25 mouse cellular contexts compared by ENCODE assay signal in genomic region chr1:192621843-192622242, GRCm38 (mm10).
"Had no signal": no experiment of that assay in that cellular context is flagged by ENCODE, and none has a peak within 500 bp of the region (broad histone marks: within the 10 kb centered on the region; RNA-seq: fewer than 3 reads in every experiment).

No protein-coding gene starts in this region.

- H3K36me3 ChIP-seq: embryonic facial prominence, embryonic 10.5 days; embryonic facial prominence, embryonic 12.5 days; embryonic facial prominence, embryonic 13.5 days; embryonic facial prominence, embryonic 15.5 days; forebrain, embryonic 10.5 days; forebrain, embryonic 12.5 days; forebrain, embryonic 15.5 days had no signal

- H3K4me1 ChIP-seq: embryonic facial prominence, embryonic 10.5 days; embryonic facial prominence, embryonic 12.5 days; embryonic facial prominence, embryonic 13.5 days; embryonic facial prominence, embryonic 15.5 days; forebrain, embryonic 10.5 days; forebrain, embryonic 12.5 days; forebrain, embryonic 15.5 days had no signal

- H3K4me3 ChIP-seq: embryonic facial prominence, embryonic 10.5 days; embryonic facial prominence, embryonic 12.5 days; embryonic facial prominence, embryonic 13.5 days; embryonic facial prominence, embryonic 15.5 days; erythroblast, embryonic 14.5 days; forebrain, embryonic 10.5 days; forebrain, embryonic 12.5 days; forebrain, embryonic 13.5 days; forebrain, embryonic 15.5 days; gastrocnemius, adult 2 months; heart, adult 2 months had no signal

- H3K27ac ChIP-seq: embryonic facial prominence, embryonic 10.5 days; embryonic facial prominence, embryonic 12.5 days; embryonic facial prominence, embryonic 13.5 days; embryonic facial prominence, embryonic 15.5 days; forebrain, embryonic 10.5 days; forebrain, embryonic 12.5 days; forebrain, embryonic 13.5 days; forebrain, embryonic 15.5 days; gastrocnemius, adult 2 months; heart, adult 2 months had no signal

- DNase-seq: cerebellum, adult 2 months; cerebellum, adult 8-10 months; cerebellum, adult 9-10 months; cerebellum, adult 9-11 months; cerebellum, postnatal 10 days; cerebellum, postnatal 14 days; cerebellum, postnatal 25 days; cerebellum, postnatal 36 days; embryo, embryonic 11 days; forebrain, postnatal 0 days; gastrocnemius, adult 2 months; gastrocnemius, postnatal 10 days; gastrocnemius, postnatal 14 days; gastrocnemius, postnatal 25 days; gastrocnemius, postnatal 36 days; heart, adult 2 months had no signal

- H3K9me3 ChIP-seq: embryonic facial prominence, embryonic 10.5 days; embryonic facial prominence, embryonic 12.5 days; embryonic facial prominence, embryonic 15.5 days; forebrain, embryonic 10.5 days; forebrain, embryonic 12.5 days; forebrain, embryonic 13.5 days; forebrain, embryonic 15.5 days had no signal

- H3K27me3 ChIP-seq: embryonic facial prominence, embryonic 12.5 days; embryonic facial prominence, embryonic 13.5 days; embryonic facial prominence, embryonic 15.5 days; forebrain, embryonic 12.5 days; forebrain, embryonic 13.5 days; forebrain, embryonic 15.5 days had no signal
